Mouse (Mus musculus) thymus, postnatal 25 days (tissue): ENCODE results near the gene Fgfr2.

Experiments used
- DNase-seq: peaks from one replicate; pipeline ENCODE4 v3.0.0; 2022

Fgfr2 gene

DNA sequence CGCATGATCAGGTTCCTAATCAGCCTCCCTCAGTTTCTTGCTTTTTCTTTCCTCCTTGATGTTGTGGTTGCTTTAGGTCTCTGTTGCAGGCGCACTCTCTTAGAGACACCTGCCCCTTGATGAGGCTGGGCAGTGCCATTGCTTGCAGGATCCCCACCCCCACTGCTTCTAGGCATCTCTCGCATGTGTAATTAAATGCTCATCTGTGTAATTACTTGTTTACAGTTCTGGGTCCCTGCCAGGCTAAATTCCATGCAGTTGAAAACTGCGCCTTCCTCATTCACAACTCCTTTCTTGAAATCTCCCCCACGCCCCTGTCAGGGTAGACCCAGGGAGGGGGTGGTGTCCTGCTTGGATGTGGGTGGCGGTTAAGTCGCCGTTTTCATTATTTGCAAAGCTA, 1380.0 kb downstream of the Fgfr2 start:
- no peak for DNase-seq

DNA sequence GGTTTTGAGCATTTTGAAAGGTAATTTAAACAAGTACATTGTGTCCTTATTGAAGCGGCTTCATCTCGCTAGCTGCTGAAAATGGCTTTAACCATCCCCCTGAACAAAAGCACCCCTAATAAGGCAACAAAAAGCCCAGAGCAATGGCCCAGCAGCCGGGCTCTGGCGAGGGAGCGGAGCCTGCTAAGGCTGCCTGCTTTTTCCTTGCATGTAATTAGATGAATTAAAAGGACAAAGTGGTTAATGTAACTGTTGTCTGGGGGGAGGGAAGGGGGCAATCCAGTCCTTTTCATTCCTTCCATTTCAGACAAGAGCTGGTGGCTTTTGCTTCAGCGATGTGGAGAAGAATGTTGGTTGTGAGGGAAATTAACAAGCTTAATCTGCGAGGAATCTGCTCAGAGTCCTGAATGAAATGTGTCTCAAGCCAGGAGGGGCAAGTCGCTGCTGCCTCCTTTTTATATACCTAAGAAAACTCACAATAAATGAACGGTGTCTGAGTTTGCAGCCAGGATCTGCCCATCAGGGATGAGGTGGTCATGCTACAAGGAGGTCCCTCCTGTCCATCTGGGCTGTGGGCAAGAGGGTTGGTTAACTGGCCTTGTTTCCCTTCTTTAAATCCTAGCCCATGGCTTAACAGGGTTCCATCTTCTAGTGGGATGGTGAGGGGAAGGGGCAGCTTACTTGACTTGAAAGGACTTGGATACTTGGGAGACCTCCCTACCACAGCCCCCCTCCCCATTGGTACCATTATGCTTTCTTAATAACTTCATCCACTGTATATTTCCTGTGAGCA, 1400.2 kb downstream of the Fgfr2 start:
- no peak for DNase-seq

DNA sequence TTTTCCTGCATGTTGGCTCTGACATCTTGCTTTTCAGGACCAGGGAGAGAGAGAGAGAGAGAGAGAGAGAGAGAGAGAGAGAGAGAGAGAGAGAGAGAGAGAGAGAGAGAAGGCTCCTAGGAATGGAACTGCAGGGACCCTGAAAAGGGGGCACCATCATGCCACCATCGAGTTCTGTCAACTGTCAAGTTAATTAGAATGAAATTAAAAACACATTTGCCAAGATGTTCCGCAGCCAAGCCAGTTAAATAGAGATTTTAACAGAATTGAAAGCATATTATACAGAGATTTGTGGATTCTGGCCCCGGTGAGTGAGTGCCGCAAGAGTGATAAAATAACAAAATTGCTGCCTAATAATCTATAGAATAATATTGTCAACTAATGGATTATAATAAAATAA, 1400.8 kb downstream of the Fgfr2 start:
- DNase-seq: no peak

GRCm38 (mm10) chr7:131718280-131718679, 1404.9 kb downstream of the Fgfr2 start:
- no peak for DNase-seq

DNA sequence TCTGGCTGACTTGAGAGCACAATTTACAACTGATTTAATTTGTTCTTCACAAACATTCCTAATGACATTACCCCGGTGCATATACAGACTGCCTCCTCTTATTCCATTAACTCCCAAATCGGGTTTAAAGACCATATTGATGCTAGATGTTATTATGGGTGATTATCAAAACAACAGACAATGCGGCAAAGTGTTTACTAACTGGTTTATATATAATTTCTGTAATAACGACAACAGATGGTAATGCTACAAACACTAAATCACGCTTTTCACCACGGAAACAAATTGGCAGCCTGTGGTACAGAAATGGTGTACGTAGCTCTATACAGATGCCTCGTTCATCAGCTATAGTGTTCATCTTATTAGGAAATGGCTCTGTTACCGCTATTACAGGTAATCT, 1410.1 kb downstream of the Fgfr2 start:
- DNase-seq: no peak

- no peak for DNase-seq
These were observed 1426.3 kb downstream of the Fgfr2 start for GRCm38 (mm10) chr7:131696889-131697288.

GRCm38 (mm10) chr7:131687324-131687723, 1435.8 kb downstream of the Fgfr2 start:
- no peak for DNase-seq

DNA sequence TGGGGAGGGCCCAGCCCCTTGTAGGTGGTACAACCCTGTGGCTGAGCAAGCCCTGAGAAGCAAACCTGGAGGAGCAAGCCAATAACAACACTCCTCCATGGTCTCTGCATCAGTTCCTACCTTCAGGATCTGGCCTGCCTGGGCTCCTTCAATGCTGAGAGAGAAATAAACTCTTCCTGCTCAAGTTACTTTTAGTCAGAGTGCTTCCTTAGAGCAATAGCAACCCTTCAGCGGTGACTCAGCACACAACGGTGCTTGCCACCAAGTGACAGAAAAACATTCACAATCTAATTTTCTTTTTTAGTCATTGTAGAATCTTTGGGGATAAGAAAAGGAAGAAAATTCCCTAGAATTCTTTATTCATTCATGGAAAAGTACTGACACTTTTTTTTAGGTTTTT, 1446.0 kb downstream of the Fgfr2 start:
- no peak for DNase-seq

DNA sequence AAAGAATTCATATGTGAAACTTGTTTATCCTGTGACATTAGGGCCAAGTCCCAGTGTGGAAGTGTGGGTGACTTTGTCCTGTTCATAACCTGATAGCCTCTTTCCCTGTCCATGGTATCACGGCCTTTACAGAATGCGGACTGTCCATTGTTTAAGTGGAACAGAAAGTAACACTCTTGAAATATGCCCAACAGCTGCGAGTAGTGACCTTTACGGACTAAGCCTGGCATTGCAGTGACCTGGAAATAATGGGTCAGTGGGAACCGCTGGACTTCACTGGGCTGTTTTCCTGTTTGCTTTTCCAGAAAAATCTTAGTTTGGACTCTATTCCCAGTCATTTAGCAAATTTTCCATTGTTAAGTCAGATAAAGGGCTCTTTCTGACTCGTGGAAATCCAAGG, 1452.6 kb downstream of the Fgfr2 start:
- no peak for DNase-seq

- no peak for DNase-seq
These were observed 1453.8 kb downstream of the Fgfr2 start for GRCm38 (mm10) chr7:131669326-131669725.

GRCm38 (mm10) chr7:131660726-131661125, 1462.4 kb downstream of the Fgfr2 start:
- DNase-seq: no peak

- DNase-seq: no peak
These were observed 1467.1 kb downstream of the Fgfr2 start for GRCm38 (mm10) chr7:131656017-131656416.

- DNase-seq: no peak
These were observed 1469.7 kb downstream of the Fgfr2 start for GRCm38 (mm10) chr7:131653416-131653815.

DNA sequence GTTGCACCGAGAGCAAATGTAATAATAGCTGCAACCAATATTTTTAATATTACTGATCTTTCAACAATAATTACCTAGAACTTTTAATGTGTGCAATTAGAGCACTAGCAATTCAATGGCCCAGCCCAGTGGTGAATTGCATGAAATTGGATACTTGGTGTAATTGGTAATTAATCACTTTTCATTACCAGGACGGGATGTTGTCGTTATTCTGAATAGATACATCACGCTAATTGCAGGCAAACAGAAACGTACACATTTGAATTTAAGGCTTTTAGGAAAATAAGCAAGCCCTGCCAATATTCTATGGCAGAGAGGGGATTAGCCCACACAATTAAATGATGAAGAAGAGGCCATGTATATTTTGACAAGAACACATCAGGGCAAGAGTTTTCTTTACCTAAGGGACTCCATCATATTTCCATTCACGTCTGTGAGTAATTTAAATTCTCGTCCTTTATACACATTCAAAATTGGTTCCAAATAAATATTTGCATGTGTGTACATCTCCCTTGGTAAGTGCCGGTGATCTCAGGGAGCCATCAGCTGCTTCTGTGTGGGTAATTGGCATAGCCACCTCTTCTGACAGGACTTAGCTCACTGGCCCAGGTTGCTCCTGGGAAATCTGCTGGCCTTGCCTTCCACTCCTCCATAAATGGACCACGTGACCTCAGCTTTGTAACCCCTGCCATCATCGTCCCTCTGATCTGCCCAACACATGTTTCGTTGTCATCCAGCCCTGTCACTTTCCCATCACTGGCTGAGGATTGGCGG, 1471.0 kb downstream of the Fgfr2 start:
- DNase-seq: no peak

DNA sequence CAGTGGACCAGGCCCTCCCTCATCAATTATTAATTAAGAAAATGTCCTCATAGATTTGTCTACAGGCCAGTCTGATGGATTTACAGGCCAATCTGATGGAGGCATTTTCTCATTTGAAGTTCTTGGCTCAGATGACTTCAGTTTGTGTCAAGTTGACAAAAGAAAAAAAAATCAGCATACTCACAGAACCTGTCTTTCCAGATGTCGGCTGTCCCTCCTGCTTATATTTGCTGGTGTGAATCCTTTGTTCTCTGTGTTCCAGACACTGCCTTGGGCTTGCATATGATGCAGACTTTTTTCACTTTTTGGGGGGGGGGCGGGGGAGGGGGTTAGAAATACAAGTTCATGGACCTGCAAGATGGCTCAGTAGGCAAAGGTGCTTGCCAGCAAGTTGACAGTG, 1472.9 kb downstream of the Fgfr2 start:
- no peak for DNase-seq

DNA sequence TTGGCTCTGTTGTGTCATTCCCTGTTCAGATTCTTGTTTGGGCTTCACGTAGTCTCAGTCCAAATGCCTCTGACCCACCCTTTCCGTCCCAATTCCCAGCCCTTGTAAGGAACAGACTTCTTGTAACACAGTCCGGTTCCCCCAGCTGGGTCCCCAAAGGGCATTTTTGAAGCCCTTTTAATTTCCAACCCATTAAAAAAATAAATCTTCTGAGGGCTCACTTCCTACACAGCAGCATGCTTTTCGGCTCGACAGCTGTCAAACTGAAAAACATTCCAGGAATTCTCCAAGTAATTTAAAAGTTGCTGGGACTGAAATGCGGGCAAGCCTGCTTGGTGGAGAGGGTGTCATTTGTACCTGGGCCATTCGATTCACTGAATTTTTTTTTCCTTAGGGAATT, 1474.9 kb downstream of the Fgfr2 start:
- DNase-seq: no peak

DNA sequence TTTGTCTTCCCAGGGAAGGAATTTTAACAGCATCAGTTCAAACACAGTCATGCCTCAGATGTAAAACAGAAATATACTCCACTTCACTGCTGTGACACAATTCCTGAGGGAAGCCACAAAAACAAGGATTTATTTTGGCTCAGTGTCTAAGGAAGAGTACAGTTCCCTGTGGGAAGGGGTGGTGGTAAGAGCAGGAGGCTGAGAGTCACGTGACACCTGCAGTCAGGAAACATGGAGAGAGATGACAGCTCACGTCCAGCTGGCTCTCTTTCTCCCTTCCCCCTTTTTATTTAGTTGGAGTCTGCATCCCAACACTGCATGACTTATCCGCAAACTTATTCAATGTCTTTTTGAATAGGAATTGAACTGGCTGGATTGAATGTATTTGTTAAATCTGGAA, 1475.6 kb downstream of the Fgfr2 start:
- no peak for DNase-seq

GRCm38 (mm10) chr7:131644586-131644985, 1478.6 kb downstream of the Fgfr2 start:
- DNase-seq: no peak

- no peak for DNase-seq
These were observed 1479.1 kb downstream of the Fgfr2 start for GRCm38 (mm10) chr7:131644051-131644450.

DNA sequence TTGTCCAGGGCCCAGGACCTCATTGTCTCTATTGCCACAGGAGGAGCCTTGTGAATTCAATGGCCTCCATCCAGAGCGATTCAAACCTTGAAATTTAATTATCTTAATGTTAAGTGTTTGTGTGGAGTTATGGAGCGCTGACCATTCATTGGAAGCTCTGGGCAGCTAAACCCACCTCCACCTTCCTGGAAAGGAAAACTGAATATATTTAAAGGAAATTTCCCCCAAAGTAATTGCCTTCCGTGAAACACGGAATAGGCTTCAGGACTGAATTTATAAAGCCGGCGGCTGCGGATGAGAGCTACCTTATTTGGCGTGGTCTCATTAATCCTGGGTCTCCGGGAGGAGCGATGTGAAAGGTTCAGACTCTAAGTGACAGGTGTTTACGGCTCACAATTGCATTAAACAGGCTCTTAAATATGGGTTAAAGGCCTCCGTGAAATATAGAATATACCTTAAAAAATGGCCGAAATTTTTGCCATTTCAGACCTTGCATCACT, 1479.8 kb downstream of the Fgfr2 start:
- no peak for DNase-seq

- DNase-seq: no peak
These were observed 1493.6 kb downstream of the Fgfr2 start for GRCm38 (mm10) chr7:131629562-131629961.

DNA sequence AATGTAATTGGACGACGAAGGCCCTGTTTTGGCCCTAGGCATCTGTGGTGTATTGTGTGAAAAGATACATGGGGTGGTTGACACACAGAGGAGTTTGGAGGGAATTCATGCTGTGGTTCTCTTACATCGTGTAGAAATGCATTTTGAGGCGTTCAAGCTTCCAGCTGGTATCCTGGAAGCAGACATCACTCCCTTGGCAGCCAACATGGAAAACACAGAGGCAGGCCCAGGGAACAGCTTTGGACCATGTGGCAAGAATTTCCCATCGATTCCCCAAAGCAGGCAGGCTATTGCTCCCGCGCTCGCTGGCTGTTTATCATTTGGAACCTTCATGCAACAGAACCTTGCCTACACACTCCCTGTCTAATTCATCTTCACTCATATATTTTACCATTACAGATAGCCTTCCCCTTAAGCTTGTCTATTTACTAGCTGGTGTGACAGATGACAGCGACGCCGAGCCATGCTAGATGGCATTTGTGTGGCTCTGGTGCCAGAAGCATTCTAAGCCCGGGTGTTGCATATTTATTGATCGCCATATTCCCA, 1494.2 kb downstream of the Fgfr2 start:
- DNase-seq: no peak

DNA sequence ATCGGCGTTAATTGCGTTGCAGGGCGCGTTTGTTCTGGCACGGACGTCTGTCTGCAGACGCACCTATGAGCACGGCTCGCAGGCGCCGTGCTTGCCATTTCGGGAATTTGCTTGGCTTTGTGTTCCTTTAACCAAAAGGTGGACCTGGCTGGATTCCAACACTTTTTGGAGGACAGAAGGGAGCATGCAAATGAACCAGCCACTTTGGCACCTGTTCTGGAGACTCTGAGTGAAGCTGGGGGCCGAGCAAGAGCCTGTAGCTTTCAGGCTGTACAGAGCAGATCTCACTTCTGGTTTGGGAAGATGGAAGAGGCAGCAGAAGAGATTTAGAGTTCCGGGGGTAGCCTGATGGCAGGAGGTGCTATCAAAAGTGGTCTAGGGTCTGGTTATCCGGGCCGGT, 1494.8 kb downstream of the Fgfr2 start:
- DNase-seq: no peak

GRCm38 (mm10) chr7:131609677-131610076, 1513.5 kb downstream of the Fgfr2 start:
- no peak for DNase-seq
